Mouse (Mus musculus) heart, adult 2 months (tissue): ENCODE results near the gene Gucy1b1.

Source experiments
- CTCF ChIP-seq: fragments of 200-600 bp; IDR thresholded peaks from 2 replicates; pipeline ENCODE4 v1.8.1; 2022; ENCODE audit warnings: antibody characterized with exemption, mild to moderate bottlenecking, moderate library complexity
- POLR2A ChIP-seq: fragments of 200-500 bp; IDR thresholded peaks from 2 replicates; pipeline ENCODE4 v1.6.1; 2011; ENCODE audit warnings: mild to moderate bottlenecking, low read depth, low read length, control low read depth; ENCODE audit not compliant: insufficient read depth

GRCm38 (mm10) chr3:81995988-81996387, 78.5 kb downstream of the Gucy1b1 start:
- peak; percentile 88 for TF ChIP-seq CTCF
- no peak for TF ChIP-seq POLR2A
